Mouse (Mus musculus): ENCODE results near the gene Micall1. TPM values are rescaled to one million over a fixed set of nuclear protein-coding genes. Genes with fewer than 3 reads are reported as not detected.

Micall1 gene
- total RNA-seq, 4 experiments from 2014 or later, result 28.9 to 32.0 (median 30.4) TPM

GRCm38 (mm10) chr15:79097135-79097534 is 11.6 kb upstream of the Micall1 start:
- DNase-seq (ENCODE audit: low spot score in 2 of 2), result no peak

GRCm38 (mm10) chr15:79097611-79098025 is 11.1 kb upstream of the Micall1 start:
- peak; percentile 31 to 72 for DNase-seq (ENCODE audit: low spot score in 2 of 2)

GRCm38 (mm10) chr15:79098220-79098619 is 10.5 kb upstream of the Micall1 start:
- DNase-seq (ENCODE audit: low spot score in 2 of 2), result no peak

GRCm38 (mm10) chr15:79098868-79099267 is 9.8 kb upstream of the Micall1 start:
- no peak for DNase-seq (ENCODE audit: low spot score in 2 of 2)

- no peak for DNase-seq (ENCODE audit: low spot score in 2 of 2)
Measured at GRCm38 (mm10) chr15:79099456-79099855, 9.2 kb upstream of the Micall1 start.

GRCm38 (mm10) chr15:79100391-79100790 is 8.3 kb upstream of the Micall1 start:
- DNase-seq (ENCODE audit: low spot score in 2 of 2), result no peak

GRCm38 (mm10) chr15:79101531-79101930 is 7.2 kb upstream of the Micall1 start:
- no peak for DNase-seq (ENCODE audit: low spot score in 2 of 2)

- no peak for DNase-seq (ENCODE audit: low spot score in 2 of 2)
Measured at GRCm38 (mm10) chr15:79103264-79103663, 5.4 kb upstream of the Micall1 start.

- no peak for DNase-seq (ENCODE audit: low spot score in 2 of 2)
Measured at GRCm38 (mm10) chr15:79105804-79106203, 2.9 kb upstream of the Micall1 start.

GRCm38 (mm10) chr15:79107966-79108365 is 732 bp upstream of the Micall1 start:
- no peak for DNase-seq (ENCODE audit: low spot score in 2 of 2)

- DNase-seq (ENCODE audit: low spot score in 2 of 2), result no peak
Measured at GRCm38 (mm10) chr15:79109321-79109934, 730 bp downstream of the Micall1 start.

GRCm38 (mm10) chr15:79110031-79110430 is 1.3 kb downstream of the Micall1 start:
- DNase-seq (ENCODE audit: low spot score in 2 of 2), result no peak

GRCm38 (mm10) chr15:79110528-79110927 is 1.8 kb downstream of the Micall1 start:
- DNase-seq (ENCODE audit: low spot score in 2 of 2), result no peak

GRCm38 (mm10) chr15:79111774-79112173 is 3.1 kb downstream of the Micall1 start:
- DNase-seq (ENCODE audit: low spot score in 2 of 2), result no peak

GRCm38 (mm10) chr15:79115276-79115675 is 6.6 kb downstream of the Micall1 start:
- no peak for DNase-seq (ENCODE audit: low spot score in 2 of 2)

GRCm38 (mm10) chr15:79119491-79119890 is 10.8 kb downstream of the Micall1 start:
- DNase-seq (ENCODE audit: low spot score in 2 of 2), result no peak

GRCm38 (mm10) chr15:79122119-79122518 is 13.4 kb downstream of the Micall1 start:
- no peak for DNase-seq (ENCODE audit: low spot score in 2 of 2)

GRCm38 (mm10) chr15:79122546-79122945 is 13.8 kb downstream of the Micall1 start:
- no peak for DNase-seq (ENCODE audit: low spot score in 2 of 2)

GRCm38 (mm10) chr15:79123751-79124150 is 15.1 kb downstream of the Micall1 start:
- DNase-seq (ENCODE audit: low spot score in 2 of 2), result no peak

GRCm38 (mm10) chr15:79124331-79124875 is 15.7 kb downstream of the Micall1 start:
- no peak for DNase-seq (ENCODE audit: low spot score in 2 of 2)

- DNase-seq (ENCODE audit: low spot score in 2 of 2), result peak in 1 of 2 experiments; percentile 47
Measured at GRCm38 (mm10) chr15:79126217-79126932, 17.7 kb downstream of the Micall1 start.

GRCm38 (mm10) chr15:79127101-79127500 is 18.4 kb downstream of the Micall1 start:
- DNase-seq (ENCODE audit: low spot score in 2 of 2), result no peak

GRCm38 (mm10) chr15:79128208-79128607 is 19.5 kb downstream of the Micall1 start:
- no peak for DNase-seq (ENCODE audit: low spot score in 2 of 2)
